Mouse (Mus musculus) small intestine, adult 2 months (tissue): ENCODE data around the gene Adap1.

Experiments used
- CTCF ChIP-seq: fragments of 200-500 bp; IDR thresholded peaks from 2 replicates; pipeline ENCODE4 v1.5.1; 2012; ENCODE audit warnings: low read depth, mild to moderate bottlenecking, control low read depth, inconsistent platforms, low read length, moderate library complexity, mixed read lengths; ENCODE audit not compliant: insufficient replicate concordance, insufficient read length; ENCODE audit errors: extremely low read depth
- POLR2A ChIP-seq: fragments of 200-500 bp; IDR thresholded peaks from 2 replicates; pipeline ENCODE4 v1.6.1; 2012; ENCODE audit warnings: low read depth, mild to moderate bottlenecking, control low read depth, inconsistent platforms, low read length, moderate library complexity

GRCm38 (mm10) chr5:139326111-139326696 is 782 bp upstream of the Adap1 start:
- TF ChIP-seq CTCF = no peak
- TF ChIP-seq POLR2A = no peak
